Mouse (Mus musculus) kidney, embryonic 16.5 days (tissue): ENCODE measurements around the gene Gm11444. TPM values are rescaled to one million over a fixed set of nuclear protein-coding genes. Genes with fewer than 3 reads are reported as not detected.

Experiments used
- ATAC-seq: fragments of 200-750 bp; cut with Nextera tagmentation; 2 replicates; pipeline ENCODE4 v1.8.0; 2017; ENCODE audit warnings: moderate TSS enrichment; ENCODE audit not compliant: low FRiP score, low TSS enrichment
- H3K27ac ChIP-seq: fragments of 300-500 bp; sonication (generic); 2 replicates; pipeline ENCODE4 v1.5.1; 2014; ENCODE audit warnings: low read length
- H3K27me3 ChIP-seq: fragments of 300-500 bp; sonication (generic); 2 replicates; pipeline ENCODE4 v1.6.1; 2014; ENCODE audit warnings: low read length, control low read depth, mixed read lengths; ENCODE audit not compliant: insufficient read depth
- H3K36me3 ChIP-seq: fragments of 300-500 bp; sonication (generic); 2 replicates; pipeline ENCODE4 v1.6.1; 2014; ENCODE audit warnings: low read length, control low read depth, mixed read lengths; ENCODE audit not compliant: insufficient read depth
- H3K4me1 ChIP-seq: fragments of 300-500 bp; sonication (generic); 2 replicates; pipeline ENCODE4 v1.6.1; 2014; ENCODE audit warnings: low read length, control low read depth, mixed read lengths; ENCODE audit not compliant: insufficient read depth
- H3K4me2 ChIP-seq: fragments of 300-500 bp; sonication (generic); replicated peaks from 2 replicates; pipeline ENCODE4 v1.6.1; 2014; ENCODE audit warnings: low read depth, low read length
- H3K4me3 ChIP-seq: fragments of 300-500 bp; sonication (generic); 2 replicates; pipeline ENCODE4 v1.5.1; 2014; ENCODE audit warnings: mild to moderate bottlenecking, low read length
- H3K9ac ChIP-seq: fragments of 300-500 bp; sonication (generic); replicated peaks from 2 replicates; pipeline ENCODE4 v1.6.1; 2014; ENCODE audit warnings: low read length
- H3K9me3 ChIP-seq: fragments of 300-500 bp; sonication (generic); 2 replicates; pipeline ENCODE4 v1.6.1; 2016; ENCODE audit warnings: low read length, control low read depth
- WGBS: fragments of 180-500 bp; shearing (Covaris S2); extraction: QIAGEN DNeasy Blood & Tissue Kit; methylation state at CpG from one replicate; pipeline ENCODE4 v1.1.7; 2014; 5-methylcytosine and 5-hydroxymethylcytosine counted together
- polyA plus RNA-seq: library from polyadenylated mRNA; unstranded; fragments of >200 nt; fragmentation: Nextera tagmentation; extraction: Ambion mirVana; gene quantifications from 2 replicates; pipeline ENCODE4 v1.2.1, GENCODE M21; 2015

Gene Gm11444
- polyA plus RNA-seq, 1 experiment from 2014 or later, result not detected

- Histone ChIP-seq H3K9ac (no peak overlapping the region), H3K36me3 (no peaks in the 10 kb centered on the region), H3K4me3 (no peak overlapping the region), H3K9me3 (no peaks in the 10 kb centered on the region), H3K27me3 (peaks cover 17% of the 10 kb centered on the region; the same call in 1 of the 2 replicates), H3K4me2 (no peak overlapping the region), H3K27ac (no peak overlapping the region), H3K4me1 (peaks cover 48% of the 10 kb centered on the region)
- 16% methylated on average over 6 of the region's 6 CpGs for WGBS
- ATAC-seq, result no peak
Measured at GRCm38 (mm10) chr11:85823181-85823580, 27.0 kb downstream of the Gm11444 start.

- 0 out of 2 replicates have a peak, but pooled peaks have one; percentile 13 for ATAC-seq
- Histone ChIP-seq H3K27me3 (peaks cover 4% of the 10 kb centered on the region; the same call in 1 of the 2 replicates), H3K4me3 (no peak overlapping the region), H3K4me1 (peaks cover 37% of the 10 kb centered on the region), H3K9ac (0 out of 2 replicates have a peak overlapping the region, but pooled peaks have one; percentile 25), H3K27ac (peak overlapping the region; percentile 72), H3K9me3 (no peaks in the 10 kb centered on the region), H3K36me3 (no peaks in the 10 kb centered on the region), H3K4me2 (no peak overlapping the region)
- 68% methylated on average over 9 of the region's 9 CpGs for WGBS
Measured at GRCm38 (mm10) chr11:85821659-85822058, 28.5 kb downstream of the Gm11444 start.

- WGBS, result 77% methylated on average over 3 of the region's 3 CpGs
Measured at GRCm38 (mm10) chr11:85820959-85821358, 29.2 kb downstream of the Gm11444 start.

GRCm38 (mm10) chr11:85818401-85818800 is 31.7 kb downstream of the Gm11444 start:
- Histone ChIP-seq H3K4me1 (peaks cover 21% of the 10 kb centered on the region), H3K4me3 (no peak overlapping the region), H3K9ac (no peak overlapping the region), H3K9me3 (no peaks in the 10 kb centered on the region), H3K27ac (no peak overlapping the region), H3K36me3 (no peaks in the 10 kb centered on the region), H3K4me2 (no peak overlapping the region), H3K27me3 (no peaks in the 10 kb centered on the region)
- WGBS, result 72% methylated on average over 3 of the region's 3 CpGs
- ATAC-seq, result no peak

More at GRCm38 (mm10) chr11:85820959-85821358, 29.2 kb downstream of the Gm11444 start:
- Histone ChIP-seq H3K36me3 (no peaks in the 10 kb centered on the region), H3K27me3 (peaks cover 1% of the 10 kb centered on the region; the same call in 1 of the 2 replicates), H3K4me3 (no peak overlapping the region), H3K9me3 (no peaks in the 10 kb centered on the region), H3K9ac (0 out of 2 replicates have a peak overlapping the region, but pooled peaks have one; percentile 25), H3K4me2 (no peak overlapping the region), H3K4me1 (peaks cover 30% of the 10 kb centered on the region), H3K27ac (peak overlapping the region; percentile 72)
- ATAC-seq, result no peak

- no peaks in the 10 kb centered on the region for H3K36me3 ChIP-seq
- H3K9me3 ChIP-seq, result no peaks in the 10 kb centered on the region
- no peaks in the 10 kb centered on the region for H3K27me3 ChIP-seq
- no peak overlapping the region for H3K4me3 ChIP-seq
- 66% methylated on average over 5 of the region's 5 CpGs for WGBS
- H3K27ac ChIP-seq, result no peak overlapping the region
- ATAC-seq, result no peak
- no peak overlapping the region for H3K9ac ChIP-seq
- H3K4me2 ChIP-seq, result no peak overlapping the region
- peaks cover 20% of the 10 kb centered on the region; the same call in 1 of the 2 replicates for H3K4me1 ChIP-seq
Measured at GRCm38 (mm10) chr11:85816471-85816870, 33.7 kb downstream of the Gm11444 start.

- Histone ChIP-seq H3K4me1 (peaks cover 18% of the 10 kb centered on the region; the same call in 1 of the 2 replicates), H3K4me3 (no peak overlapping the region), H3K27me3 (no peaks in the 10 kb centered on the region), H3K4me2 (no peak overlapping the region), H3K9ac (no peak overlapping the region), H3K36me3 (no peaks in the 10 kb centered on the region), H3K27ac (no peak overlapping the region), H3K9me3 (no peaks in the 10 kb centered on the region)
- 38% methylated on average over 4 of the region's 4 CpGs for WGBS
- no peak for ATAC-seq
Measured at GRCm38 (mm10) chr11:85814678-85815077, 35.5 kb downstream of the Gm11444 start.

- peak overlapping the region; percentile 19; the same call in 1 of the 2 replicates for H3K27ac ChIP-seq
- ATAC-seq, result peak; percentile 79
- WGBS, result 72% methylated on average over 12 of the region's 12 CpGs
Measured at GRCm38 (mm10) chr11:85812201-85812966, 37.7 kb downstream of the Gm11444 start.

GRCm38 (mm10) chr11:85811676-85812075 is 38.5 kb downstream of the Gm11444 start:
- Histone ChIP-seq H3K4me1 (peaks cover 18% of the 10 kb centered on the region; the same call in 1 of the 2 replicates), H3K9me3 (no peaks in the 10 kb centered on the region), H3K27ac (no peak overlapping the region), H3K4me3 (no peak overlapping the region), H3K9ac (no peak overlapping the region), H3K27me3 (no peaks in the 10 kb centered on the region), H3K4me2 (no peak overlapping the region), H3K36me3 (no peaks in the 10 kb centered on the region)
- WGBS, result 93% methylated on average over 5 of the region's 5 CpGs
- ATAC-seq, result no peak

More at GRCm38 (mm10) chr11:85812201-85812966, 37.7 kb downstream of the Gm11444 start:
- H3K4me2 ChIP-seq, result no peak overlapping the region
- H3K4me3 ChIP-seq, result no peak overlapping the region
- no peaks in the 10 kb centered on the region for H3K27me3 ChIP-seq
- H3K4me1 ChIP-seq, result peaks cover 18% of the 10 kb centered on the region; the same call in 1 of the 2 replicates
- no peaks in the 10 kb centered on the region for H3K9me3 ChIP-seq
- H3K36me3 ChIP-seq, result no peaks in the 10 kb centered on the region
- H3K9ac ChIP-seq, result no peak overlapping the region

GRCm38 (mm10) chr11:85811229-85811628 is 38.9 kb downstream of the Gm11444 start:
- Histone ChIP-seq H3K4me1 (peaks cover 18% of the 10 kb centered on the region; the same call in 1 of the 2 replicates), H3K4me3 (no peak overlapping the region), H3K27ac (no peak overlapping the region), H3K27me3 (no peaks in the 10 kb centered on the region), H3K9ac (no peak overlapping the region), H3K9me3 (no peaks in the 10 kb centered on the region), H3K36me3 (no peaks in the 10 kb centered on the region), H3K4me2 (no peak overlapping the region)
- WGBS, result 61% methylated on average over 4 of the region's 4 CpGs
- ATAC-seq, result no peak

GRCm38 (mm10) chr11:85807353-85807752 is 42.8 kb downstream of the Gm11444 start:
- Histone ChIP-seq H3K27me3 (no peaks in the 10 kb centered on the region), H3K4me1 (0 out of 2 replicates have a peak, but pooled peaks cover 5% of the 10 kb centered on the region), H3K36me3 (no peaks in the 10 kb centered on the region), H3K9me3 (no peaks in the 10 kb centered on the region), H3K4me2 (no peak overlapping the region), H3K27ac (no peak overlapping the region), H3K4me3 (no peak overlapping the region), H3K9ac (no peak overlapping the region)
- ATAC-seq, result no peak
- 67% methylated on average over 11 of the region's 11 CpGs for WGBS
